Mouse (Mus musculus): Measurements from ENCODE around the gene Gm19402. TPM values are rescaled to one million over a fixed set of nuclear protein-coding genes. Genes with fewer than 3 reads are reported as not detected.
A peak's percentile ranks its signal among the peaks of the same experiment; 100 is the strongest.

Gene Gm19402
- polyA plus RNA-seq, 1 experiment from 2014 or later, result not detected

MicroRNAs within 50 kb of the gene (microRNA counts, 519-probe panel; counts per million panel counts)
- not detected for microRNA mmu-miR-1930

Small RNA genes lying within 50 kb of the gene (microRNA-seq; reads per million reads assigned to microRNA genes)
- gene Mir1930 (ENCODE audit: borderline number of aligned reads), result 34.3 reads per million, percentile 28 among the genes with 10 or more reads in this experiment

Other genes starting within 250 kb of the Gm19402 start
- 40.6 and 42.3 TPM in 2 replicates for gene Fam207a, start 175.0 kb downstream of the Gm19402 start, polyA plus RNA-seq (2014; fragmentation: Nextera tagmentation; extraction: Ambion mirVana)
- gene Itgb2, start 160.5 kb downstream of the Gm19402 start, polyA plus RNA-seq (2014; fragmentation: Nextera tagmentation; extraction: Ambion mirVana), result 1.3 and 1.4 TPM in 2 replicates
- gene Pttg1ip, start 109.0 kb downstream of the Gm19402 start, polyA plus RNA-seq (2014; fragmentation: Nextera tagmentation; extraction: Ambion mirVana), result 89.2 and 95.6 TPM in 2 replicates
- gene Sumo3, start 84.7 kb downstream of the Gm19402 start, polyA plus RNA-seq (2014; fragmentation: Nextera tagmentation; extraction: Ambion mirVana), result 382 and 410 TPM in 2 replicates
- gene Gm49325, start 84.6 kb downstream of the Gm19402 start, polyA plus RNA-seq (2014; fragmentation: Nextera tagmentation; extraction: Ambion mirVana), result 1.6 TPM in 1 of 2 replicates, not detected in the other
- gene Ube2g2, start 68.5 kb downstream of the Gm19402 start, polyA plus RNA-seq (2014; fragmentation: Nextera tagmentation; extraction: Ambion mirVana), result 41.2 and 44.1 TPM in 2 replicates
- gene Tspear, start 4.2 kb downstream of the Gm19402 start, polyA plus RNA-seq (2014; fragmentation: Nextera tagmentation; extraction: Ambion mirVana), result 0.39 and 0.64 TPM in 2 replicates
- not detected in 2 replicates for gene Gm9508, start 6.5 kb upstream of the Gm19402 start, polyA plus RNA-seq (2014; fragmentation: Nextera tagmentation; extraction: Ambion mirVana)
- gene Gm10272, start 15.9 kb upstream of the Gm19402 start, polyA plus RNA-seq (2014; fragmentation: Nextera tagmentation; extraction: Ambion mirVana), result not detected in 2 replicates
- not detected in 2 replicates for gene Gm10024, start 20.7 kb upstream of the Gm19402 start, polyA plus RNA-seq (2014; fragmentation: Nextera tagmentation; extraction: Ambion mirVana)
- gene Gm10142, start 25.1 kb upstream of the Gm19402 start, polyA plus RNA-seq (2014; fragmentation: Nextera tagmentation; extraction: Ambion mirVana), result not detected in 2 replicates
- not detected in 2 replicates for gene Krtap12-1, start 29.8 kb upstream of the Gm19402 start, polyA plus RNA-seq (2014; fragmentation: Nextera tagmentation; extraction: Ambion mirVana)
- not detected in 2 replicates for gene Gm10100, start 35.7 kb upstream of the Gm19402 start, polyA plus RNA-seq (2014; fragmentation: Nextera tagmentation; extraction: Ambion mirVana)
- not detected in 2 replicates for gene Gm18596, start 51.9 kb upstream of the Gm19402 start, polyA plus RNA-seq (2014; fragmentation: Nextera tagmentation; extraction: Ambion mirVana)
- gene Gm9736, start 60.6 kb upstream of the Gm19402 start, polyA plus RNA-seq (2014; fragmentation: Nextera tagmentation; extraction: Ambion mirVana), result not detected in 2 replicates
- gene Gm3233, start 68.9 kb upstream of the Gm19402 start, polyA plus RNA-seq (2014; fragmentation: Nextera tagmentation; extraction: Ambion mirVana), result not detected in 2 replicates
- not detected in 2 replicates for gene Gm3238, start 80.6 kb upstream of the Gm19402 start, polyA plus RNA-seq (2014; fragmentation: Nextera tagmentation; extraction: Ambion mirVana)
- gene Gm7138, start 86.2 kb upstream of the Gm19402 start, polyA plus RNA-seq (2014; fragmentation: Nextera tagmentation; extraction: Ambion mirVana), result not detected in 2 replicates
- not detected in 2 replicates for gene Gm3250, start 91.8 kb upstream of the Gm19402 start, polyA plus RNA-seq (2014; fragmentation: Nextera tagmentation; extraction: Ambion mirVana)
- not detected in 2 replicates for gene Gm7137, start 97.4 kb upstream of the Gm19402 start, polyA plus RNA-seq (2014; fragmentation: Nextera tagmentation; extraction: Ambion mirVana)
- gene Gm9639, start 104.3 kb upstream of the Gm19402 start, polyA plus RNA-seq (2014; fragmentation: Nextera tagmentation; extraction: Ambion mirVana), result not detected in 2 replicates
- gene Gm19668, start 108.4 kb upstream of the Gm19402 start, polyA plus RNA-seq (2014; fragmentation: Nextera tagmentation; extraction: Ambion mirVana), result not detected in 2 replicates
- gene Gm9507, start 121.1 kb upstream of the Gm19402 start, polyA plus RNA-seq (2014; fragmentation: Nextera tagmentation; extraction: Ambion mirVana), result not detected in 2 replicates
- gene Gm2696, start 123.9 kb upstream of the Gm19402 start, polyA plus RNA-seq (2014; fragmentation: Nextera tagmentation; extraction: Ambion mirVana), result not detected in 2 replicates
- not detected in 2 replicates for gene Krtap10-4, start 136.3 kb upstream of the Gm19402 start, polyA plus RNA-seq (2014; fragmentation: Nextera tagmentation; extraction: Ambion mirVana)
- gene Krtap10-10, start 145.2 kb upstream of the Gm19402 start, polyA plus RNA-seq (2014; fragmentation: Nextera tagmentation; extraction: Ambion mirVana), result not detected in 2 replicates
- gene Gm36176, start 156.0 kb upstream of the Gm19402 start, polyA plus RNA-seq (2014; fragmentation: Nextera tagmentation; extraction: Ambion mirVana), result not detected in 2 replicates
- not detected in 2 replicates for gene Gm10318, start 162.1 kb upstream of the Gm19402 start, polyA plus RNA-seq (2014; fragmentation: Nextera tagmentation; extraction: Ambion mirVana)
- not detected in 2 replicates for gene Gm3285, start 171.2 kb upstream of the Gm19402 start, polyA plus RNA-seq (2014; fragmentation: Nextera tagmentation; extraction: Ambion mirVana)
- gene Lrrc3, start 211.8 kb upstream of the Gm19402 start, polyA plus RNA-seq (2014; fragmentation: Nextera tagmentation; extraction: Ambion mirVana), result 2.2 and 2.5 TPM in 2 replicates